Mouse (Mus musculus) hindbrain, postnatal 0 days (tissue): ENCODE results near the gene Olfr713. TPM values are rescaled to one million over a fixed set of nuclear protein-coding genes. Genes with fewer than 3 reads are reported as not detected.
A peak's percentile ranks its signal among the peaks of the same experiment; 100 is the strongest.

Experiments
- ATAC-seq: fragments of 200-750 bp; cut with Nextera tagmentation; 2 replicates; pipeline ENCODE4 v1.8.0; 2017; ENCODE audit warnings: mild to moderate bottlenecking, moderate TSS enrichment, moderate library complexity
- DNase-seq: peaks from one replicate; pipeline ENCODE4 v3.0.0-alpha.2; 2015; ENCODE audit warnings: low spot score
- H3K27ac ChIP-seq: fragments of 300-500 bp; sonication (generic); 2 replicates; pipeline ENCODE4 v1.5.1; 2014; ENCODE audit warnings: mild to moderate bottlenecking
- H3K27me3 ChIP-seq: fragments of 300-500 bp; sonication (generic); 2 replicates; pipeline ENCODE4 v1.6.1; 2014; ENCODE audit warnings: low read length, mixed read lengths; ENCODE audit not compliant: insufficient read depth
- H3K36me3 ChIP-seq: fragments of 300-500 bp; sonication (generic); 2 replicates; pipeline ENCODE4 v1.6.1; 2014; ENCODE audit warnings: low read length, mixed read lengths; ENCODE audit not compliant: insufficient read depth
- H3K4me1 ChIP-seq: fragments of 300-500 bp; sonication (generic); 2 replicates; pipeline ENCODE4 v1.6.1; 2014; ENCODE audit warnings: antibody characterized with exemption, low read length, mixed read lengths; ENCODE audit not compliant: insufficient read depth
- H3K4me2 ChIP-seq: fragments of 300-500 bp; sonication (generic); 2 replicates; pipeline ENCODE4 v1.6.1; 2014; ENCODE audit warnings: low read depth, mild to moderate bottlenecking, low read length, moderate library complexity, mixed read lengths
- H3K4me3 ChIP-seq: fragments of 300-500 bp; sonication (generic); 2 replicates; pipeline ENCODE4 v1.5.1; 2014; ENCODE audit warnings: low read length
- H3K9ac ChIP-seq: fragments of 300-500 bp; sonication (generic); replicated peaks from 2 replicates; pipeline ENCODE4 v1.6.1; 2014; ENCODE audit warnings: mild to moderate bottlenecking, low read length, moderate library complexity, mixed read lengths
- H3K9me3 ChIP-seq: fragments of 300-500 bp; sonication (generic); 2 replicates; pipeline ENCODE4 v1.6.1; 2016; ENCODE audit warnings: low read length, mixed read lengths
- CTCF ChIP-seq: IDR thresholded peaks from 2 replicates; pipeline ENCODE4 v1.5.1; 2016; ENCODE audit warnings: antibody characterized with exemption, control low read depth, low read depth
- WGBS: fragments of 180-500 bp; shearing (Covaris S2); extraction: QIAGEN DNeasy Blood & Tissue Kit; methylation state at CpG from one replicate; pipeline ENCODE4 v1.1.7; 2014; 5-methylcytosine and 5-hydroxymethylcytosine counted together
- polyA plus RNA-seq: library from polyadenylated mRNA; unstranded; fragments of >200 nt; fragmentation: Nextera tagmentation; extraction: Ambion mirVana; gene quantifications from 2 replicates; pipeline ENCODE4 v1.2.1, GENCODE M21; 2015
- total RNA-seq: library from RNA; depleted of rRNA; stranded (reverse); fragments of >200 nt; gene quantifications from 2 replicates; pipeline ENCODE4 v1.2.3, GENCODE M21; 2014; rRNA removed

Olfr713 gene
- total and polyA plus RNA-seq, 2 experiments from 2014 or later: not detected

- WGBS: 86% methylated on average over 1 of the region's 1 CpGs
- Histone ChIP-seq H3K27ac (no peak overlapping the region), H3K9ac (no peak overlapping the region), H3K9me3 (no peaks in the 10 kb centered on the region), H3K4me2 (no peak overlapping the region), H3K27me3 (no peaks in the 10 kb centered on the region), H3K4me3 (no peak overlapping the region), H3K4me1 (no peaks in the 10 kb centered on the region), H3K36me3 (no peaks in the 10 kb centered on the region)
- no peak for ATAC-seq
- TF ChIP-seq CTCF: no peak
- DNase-seq: no peak
Observed at GRCm38 (mm10) chr7:107044407-107044806, 13.4 kb downstream of the Olfr713 start.

GRCm38 (mm10) chr7:107045833-107046232 is 14.9 kb downstream of the Olfr713 start:
- no peaks in the 10 kb centered on the region for H3K4me1 ChIP-seq
- WGBS: 4% methylated on average over 5 of the region's 5 CpGs
- H3K27me3 ChIP-seq: no peaks in the 10 kb centered on the region
- DNase-seq (peak; percentile 83), ATAC-seq (peak; percentile 56; the same call in 1 of the 2 replicates)
- no peak overlapping the region for H3K27ac ChIP-seq
- H3K36me3 ChIP-seq: no peaks in the 10 kb centered on the region
- no peak overlapping the region for H3K9ac ChIP-seq
- H3K4me2 ChIP-seq: no peak overlapping the region
- peak; percentile 74 for TF ChIP-seq CTCF
- H3K9me3 ChIP-seq: no peaks in the 10 kb centered on the region
- no peak overlapping the region for H3K4me3 ChIP-seq

- Histone ChIP-seq H3K27ac (no peak overlapping the region), H3K27me3 (no peaks in the 10 kb centered on the region), H3K9me3 (no peaks in the 10 kb centered on the region), H3K4me3 (no peak overlapping the region), H3K4me2 (no peak overlapping the region), H3K9ac (no peak overlapping the region), H3K36me3 (no peaks in the 10 kb centered on the region), H3K4me1 (no peaks in the 10 kb centered on the region)
- no peak for ATAC-seq
- TF ChIP-seq CTCF: no peak
- WGBS: 42% methylated on average over 3 of the region's 3 CpGs
- DNase-seq: peak; percentile 14
Observed at GRCm38 (mm10) chr7:107047578-107047977, 16.6 kb downstream of the Olfr713 start.

- ATAC-seq (no peak), DNase-seq (no peak)
- Histone ChIP-seq H3K4me1 (no peaks in the 10 kb centered on the region), H3K4me3 (no peak within 1 kb of the TSS), H3K27me3 (no peaks in the 10 kb centered on the region), H3K9me3 (no peaks in the 10 kb centered on the region), H3K36me3 (no peaks in the 10 kb centered on the region), H3K9ac (no peak within 1 kb of the TSS), H3K4me2 (no peak within 1 kb of the TSS), H3K27ac (no peak within 1 kb of the TSS)
- TF ChIP-seq CTCF: no peak
- 93% methylated on average over 2 of the region's 2 CpGs for WGBS
Observed at GRCm38 (mm10) chr7:107070681-107071080, 39.7 kb downstream of the Olfr713 start, which contains the start of gene Olfr714. Gene Olfr714, plus strand, starts transcription at chr7:107070981.

Other genes starting within 250 kb of the Olfr713 start
- gene Olfr699, start 238.0 kb upstream of the Olfr713 start, total RNA-seq: not detected in 2 replicates
- gene Olfr699, start 238.0 kb upstream of the Olfr713 start, polyA plus RNA-seq: not detected in 2 replicates
- gene Olfr700, start 222.3 kb upstream of the Olfr713 start, total RNA-seq: not detected in 2 replicates
- gene Olfr700, start 222.3 kb upstream of the Olfr713 start, polyA plus RNA-seq: not detected in 2 replicates
- gene Olfr701, start 217.0 kb upstream of the Olfr713 start, total RNA-seq: not detected in 2 replicates
- not detected in 2 replicates for gene Olfr701, start 217.0 kb upstream of the Olfr713 start, polyA plus RNA-seq
- not detected in 2 replicates for gene Olfr702, start 197.3 kb upstream of the Olfr713 start, total RNA-seq
- gene Olfr702, start 197.3 kb upstream of the Olfr713 start, polyA plus RNA-seq: not detected in 2 replicates
- gene Olfr703, start 187.8 kb upstream of the Olfr713 start, total RNA-seq: not detected in 2 replicates
- not detected in 2 replicates for gene Olfr703, start 187.8 kb upstream of the Olfr713 start, polyA plus RNA-seq
- gene Olfr704, start 168.0 kb upstream of the Olfr713 start, total RNA-seq: not detected in 2 replicates
- gene Olfr704, start 168.0 kb upstream of the Olfr713 start, polyA plus RNA-seq: not detected in 2 replicates
- gene Olfr705, start 154.3 kb upstream of the Olfr713 start, total RNA-seq: not detected in 2 replicates
- gene Olfr705, start 154.3 kb upstream of the Olfr713 start, polyA plus RNA-seq: not detected in 2 replicates
- gene Olfr706, start 143.0 kb upstream of the Olfr713 start, total RNA-seq: not detected in 2 replicates
- gene Olfr706, start 143.0 kb upstream of the Olfr713 start, polyA plus RNA-seq: not detected in 2 replicates
- not detected in 2 replicates for gene Olfr707, start 129.9 kb upstream of the Olfr713 start, total RNA-seq
- not detected in 2 replicates for gene Olfr707, start 129.9 kb upstream of the Olfr713 start, polyA plus RNA-seq
- gene Olfr1532-ps1, start 123.2 kb upstream of the Olfr713 start, total RNA-seq: not detected in 2 replicates
- gene Olfr1532-ps1, start 123.2 kb upstream of the Olfr713 start, polyA plus RNA-seq: not detected in 2 replicates
- gene Olfr709-ps1, start 99.0 kb upstream of the Olfr713 start, total RNA-seq: not detected in 2 replicates
- gene Olfr709-ps1, start 99.0 kb upstream of the Olfr713 start, polyA plus RNA-seq: not detected in 2 replicates
- not detected in 2 replicates for gene Olfr710, start 82.9 kb upstream of the Olfr713 start, total RNA-seq
- gene Olfr710, start 82.9 kb upstream of the Olfr713 start, polyA plus RNA-seq: not detected in 2 replicates
- not detected in 2 replicates for gene Olfr6, start 67.2 kb upstream of the Olfr713 start, total RNA-seq
- not detected in 2 replicates for gene Olfr6, start 67.2 kb upstream of the Olfr713 start, polyA plus RNA-seq
- not detected in 2 replicates for gene Olfr711, start 55.7 kb upstream of the Olfr713 start, total RNA-seq
- gene Olfr711, start 55.7 kb upstream of the Olfr713 start, polyA plus RNA-seq: not detected in 2 replicates
- gene Olfr2, start 25.1 kb upstream of the Olfr713 start, total RNA-seq: not detected in 2 replicates
- gene Olfr2, start 25.1 kb upstream of the Olfr713 start, polyA plus RNA-seq: not detected in 2 replicates
- not detected in 2 replicates for gene Olfr714, start 39.8 kb downstream of the Olfr713 start, total RNA-seq
- not detected in 2 replicates for gene Olfr714, start 39.8 kb downstream of the Olfr713 start, polyA plus RNA-seq
- not detected in 2 replicates for gene Olfr17, start 62.0 kb downstream of the Olfr713 start, total RNA-seq
- gene Olfr17, start 62.0 kb downstream of the Olfr713 start, polyA plus RNA-seq: not detected in 2 replicates
- gene Olfr715b, start 79.2 kb downstream of the Olfr713 start, total RNA-seq: not detected in 2 replicates
- not detected in 2 replicates for gene Olfr715b, start 79.2 kb downstream of the Olfr713 start, polyA plus RNA-seq
- not detected in 2 replicates for gene Olfr715, start 99.9 kb downstream of the Olfr713 start, total RNA-seq
- gene Olfr715, start 99.9 kb downstream of the Olfr713 start, polyA plus RNA-seq: not detected in 2 replicates
- gene Olfr716, start 107.2 kb downstream of the Olfr713 start, total RNA-seq: not detected in 2 replicates
- not detected in 2 replicates for gene Olfr716, start 107.2 kb downstream of the Olfr713 start, polyA plus RNA-seq
- gene Nlrp14, start 135.8 kb downstream of the Olfr713 start, total RNA-seq: 0.10 TPM in 1 of 2 replicates, not detected in the other
- 0.06 TPM in 1 of 2 replicates, not detected in the other for gene Nlrp14, start 135.8 kb downstream of the Olfr713 start, polyA plus RNA-seq
- gene Rbmxl2, start 178.3 kb downstream of the Olfr713 start, total RNA-seq: not detected in 2 replicates
- not detected in 2 replicates for gene Rbmxl2, start 178.3 kb downstream of the Olfr713 start, polyA plus RNA-seq